Mouse (Mus musculus): ENCODE data around the gene Pdcd6. TPM values are rescaled to one million over a fixed set of nuclear protein-coding genes. Genes with fewer than 3 reads are reported as not detected.

The Pdcd6 gene
- polyA plus RNA-seq, 1 experiment from 2014 or later: 106 TPM

DNA sequence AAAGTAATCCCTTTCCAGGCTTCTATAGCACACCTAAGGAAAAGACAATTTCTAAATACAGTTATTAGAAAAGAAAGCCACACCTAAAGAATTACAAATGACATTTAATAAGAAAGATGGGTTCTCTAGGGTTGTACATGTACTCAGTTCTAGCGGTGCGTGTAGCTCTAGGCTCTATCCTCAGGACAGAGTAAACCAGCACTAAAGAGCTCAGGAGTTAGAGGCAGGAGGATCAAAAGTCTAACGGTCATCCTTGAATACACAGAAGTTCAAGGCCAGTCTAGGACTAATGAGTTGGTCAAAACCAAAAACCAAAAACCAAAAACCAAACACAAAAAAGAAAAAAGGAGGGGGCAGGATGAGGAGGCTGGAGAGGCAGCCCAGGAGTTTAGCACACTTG, 2.8 kb downstream of the Pdcd6 start:
- Histone ChIP-seq H3K4me3 (no peak overlapping the region), H3K27ac (no peak overlapping the region), H3K4me1 (peaks cover 16% of the 10 kb centered on the region), H3K27me3 (replicated peaks) (no peaks in the 10 kb centered on the region), H3K9me3 (no peaks in the 10 kb centered on the region), H3K36me3 (replicated peaks) (no peaks in the 10 kb centered on the region; the same call in 1 of the 2 replicates), H3K4me2 (no peak overlapping the region), H3K9ac (no peak overlapping the region)
- 98% methylated on average over 3 of the region's 3 CpGs for WGBS
- no peak for ATAC-seq (replicated peaks)

DNA sequence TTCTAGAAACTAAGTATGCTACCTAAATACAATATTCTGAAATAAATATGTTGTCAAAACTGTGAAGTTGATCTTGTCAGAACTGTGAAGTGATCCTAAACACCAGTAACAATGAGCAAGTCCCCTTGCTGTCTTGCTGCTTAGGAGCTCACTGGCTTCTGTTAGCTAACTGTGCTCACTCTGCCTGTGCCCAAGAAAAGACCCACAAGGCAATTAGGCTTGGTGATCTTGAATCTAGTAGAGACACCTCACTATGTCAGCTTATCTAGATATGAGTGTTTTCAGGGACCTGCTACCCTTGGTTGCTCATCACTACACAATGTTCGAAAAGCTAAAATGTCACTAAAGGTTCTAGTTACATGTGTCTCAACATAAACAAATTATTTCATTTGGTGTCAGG, 11.6 kb downstream of the Pdcd6 start:
- WGBS: 98% methylated on average over 1 of the region's 1 CpGs
- no peak overlapping the region for H3K9ac ChIP-seq
- peaks cover 28% of the 10 kb centered on the region for H3K36me3 ChIP-seq (replicated peaks)

DNA sequence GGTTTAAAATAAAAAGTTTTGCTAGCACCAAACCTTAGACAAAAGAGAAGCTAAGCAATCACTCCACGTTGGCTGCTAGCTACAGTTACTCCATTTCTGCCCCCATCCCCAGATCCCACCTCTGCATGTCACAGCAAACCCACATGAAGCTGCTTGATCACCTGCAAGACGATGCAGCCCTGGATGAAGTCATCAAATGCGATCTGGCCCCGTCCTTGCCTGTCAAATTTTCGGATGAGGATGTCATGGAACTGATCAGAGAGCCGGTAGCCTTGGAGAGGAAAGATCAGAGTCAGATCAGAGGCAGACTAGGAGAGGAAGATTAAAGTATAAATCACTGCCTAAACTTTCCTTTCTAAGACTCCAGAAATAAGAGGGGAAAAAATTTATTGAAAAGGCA, 12.0 kb downstream of the Pdcd6 start:
- no peak overlapping the region for H3K4me2 ChIP-seq
- 90% methylated on average over 6 of the region's 6 CpGs for WGBS
- no peak for ATAC-seq (replicated peaks)
- no peaks in the 10 kb centered on the region for H3K27me3 ChIP-seq (replicated peaks)
- H3K4me3 ChIP-seq: no peak overlapping the region
- H3K9me3 ChIP-seq: no peaks in the 10 kb centered on the region
- no peaks in the 10 kb centered on the region for H3K4me1 ChIP-seq
- H3K9ac ChIP-seq: no peak overlapping the region
- peaks cover 28% of the 10 kb centered on the region for H3K36me3 ChIP-seq (replicated peaks)
- H3K27ac ChIP-seq: no peak overlapping the region

More for the DNA sequence above, 11.6 kb downstream of the Pdcd6 start:
- Histone ChIP-seq H3K4me3 (no peak overlapping the region), H3K9me3 (no peaks in the 10 kb centered on the region), H3K27me3 (replicated peaks) (no peaks in the 10 kb centered on the region), H3K27ac (no peak overlapping the region), H3K4me1 (no peaks in the 10 kb centered on the region), H3K4me2 (no peak overlapping the region)
- no peak for ATAC-seq (replicated peaks)

DNA sequence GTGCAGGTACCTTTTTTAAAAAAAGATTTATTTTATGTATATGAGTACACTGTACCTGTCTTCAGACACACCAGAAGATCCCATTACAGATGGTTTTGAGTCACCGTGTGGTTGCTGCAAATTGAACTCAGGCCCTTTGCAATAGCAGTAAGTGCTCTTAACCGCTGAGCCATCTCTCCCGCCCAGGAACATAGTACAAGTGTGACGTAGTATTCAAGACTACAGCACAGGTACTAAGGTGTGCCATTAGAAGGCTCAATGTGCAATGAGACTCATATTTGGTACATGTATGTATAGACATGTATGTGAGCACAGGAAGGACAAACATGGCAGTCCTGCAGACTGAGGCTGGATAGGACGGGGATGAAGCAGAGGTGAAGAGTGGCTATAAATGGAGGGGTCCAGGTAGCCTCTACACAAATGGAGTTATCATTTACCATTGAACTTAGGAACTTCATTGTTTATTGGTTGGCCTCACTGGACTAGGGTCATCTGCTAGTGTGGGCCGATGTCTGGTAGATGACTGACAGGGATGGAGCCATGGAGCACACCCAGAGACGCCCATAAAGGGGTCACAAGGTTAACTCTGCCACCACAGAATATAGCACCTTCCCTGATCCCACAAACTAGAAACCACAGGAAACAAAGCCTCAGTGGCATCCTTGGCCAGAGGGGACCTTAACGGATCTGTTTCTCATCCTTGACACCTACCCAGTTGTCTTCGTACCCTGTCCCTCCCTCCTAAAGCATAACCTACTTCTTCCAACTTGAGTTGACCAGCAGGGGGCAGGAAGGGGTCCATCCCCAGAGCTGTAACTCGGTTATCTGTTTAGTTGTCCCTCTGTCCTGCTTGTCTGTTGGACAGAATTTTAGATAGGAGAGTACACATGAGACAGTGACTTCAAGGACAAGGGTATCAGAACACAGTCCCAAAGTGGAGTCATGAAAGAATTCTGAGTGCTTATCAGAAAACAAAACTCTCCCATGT, 15.0 kb downstream of the Pdcd6 start:
- no peak overlapping the region for H3K9ac ChIP-seq
- no peak overlapping the region for H3K27ac ChIP-seq
- peak; percentile 32 for ATAC-seq (replicated peaks)
- H3K4me1 ChIP-seq: no peaks in the 10 kb centered on the region
- peaks cover 22% of the 10 kb centered on the region for H3K36me3 ChIP-seq (replicated peaks)
- H3K27me3 ChIP-seq (replicated peaks): no peaks in the 10 kb centered on the region
- 85% methylated on average over 10 of the region's 10 CpGs for WGBS
- H3K4me3 ChIP-seq: no peak overlapping the region
- H3K4me2 ChIP-seq: no peak overlapping the region
- no peaks in the 10 kb centered on the region for H3K9me3 ChIP-seq

DNA sequence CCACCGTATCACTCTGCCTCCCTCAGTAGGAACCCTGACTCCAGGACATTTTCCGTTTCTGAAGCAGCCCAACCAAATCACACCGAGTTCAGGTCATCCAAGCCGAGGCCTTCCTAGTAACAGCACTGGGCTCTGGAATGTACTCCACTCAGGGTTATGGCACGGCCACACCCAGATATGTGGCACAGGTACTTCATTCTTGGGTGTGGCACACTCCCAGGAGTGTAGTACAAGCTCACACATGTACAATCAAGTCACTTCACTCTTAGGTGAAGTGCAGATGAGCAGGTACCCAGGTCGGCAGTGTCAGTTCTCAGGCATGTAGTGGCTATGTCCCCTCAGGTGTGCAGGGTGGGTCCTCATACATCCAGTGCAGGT, 15.8 kb downstream of the Pdcd6 start:
- ATAC-seq (replicated peaks): peak; percentile 76
- Histone ChIP-seq H3K4me3 (no peak overlapping the region), H3K9me3 (no peaks in the 10 kb centered on the region), H3K36me3 (replicated peaks) (peaks cover 22% of the 10 kb centered on the region), H3K27me3 (replicated peaks) (no peaks in the 10 kb centered on the region), H3K4me2 (no peak overlapping the region), H3K27ac (no peak overlapping the region), H3K4me1 (no peaks in the 10 kb centered on the region), H3K9ac (no peak overlapping the region)
- WGBS: 83% methylated on average over 6 of the region's 6 CpGs

DNA sequence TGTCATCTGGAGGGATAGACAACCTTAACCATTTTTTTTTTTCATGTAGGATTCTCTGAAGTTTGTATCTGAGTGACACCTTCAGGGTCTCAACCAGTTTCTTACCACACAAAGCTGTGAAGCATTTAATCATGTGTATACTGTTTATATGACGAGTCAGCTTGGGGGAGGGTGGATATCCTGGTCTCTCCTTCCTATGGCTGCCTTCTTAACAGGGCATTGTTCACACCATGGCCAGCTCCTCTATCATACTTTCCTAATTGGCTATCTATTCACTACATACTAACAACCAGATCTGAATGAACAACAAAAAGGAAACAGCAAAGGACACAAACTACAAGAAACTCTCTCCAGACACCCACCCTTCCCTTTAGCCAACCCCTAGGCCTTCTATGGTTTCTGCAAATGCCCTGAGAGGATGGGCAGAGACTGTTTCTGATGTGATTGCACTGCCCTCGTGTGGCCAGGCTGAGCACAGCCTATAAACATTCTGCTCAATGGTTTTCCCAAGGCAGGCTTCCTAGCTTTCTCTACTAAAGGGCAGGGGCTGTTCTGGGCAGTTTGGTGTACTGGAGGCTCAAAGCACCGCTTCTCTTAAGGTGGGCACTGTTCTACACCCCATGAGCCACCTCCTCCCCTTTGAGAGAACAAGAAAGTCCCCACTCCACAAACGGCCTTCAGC, 16.3 kb downstream of the Pdcd6 start:
- H3K4me2 ChIP-seq: no peak overlapping the region
- H3K4me1 ChIP-seq: no peaks in the 10 kb centered on the region
- no peak overlapping the region for H3K27ac ChIP-seq
- H3K36me3 ChIP-seq (replicated peaks): peaks cover 22% of the 10 kb centered on the region
- no peaks in the 10 kb centered on the region for H3K9me3 ChIP-seq
- WGBS: 45% methylated on average over 4 of the region's 4 CpGs
- H3K27me3 ChIP-seq (replicated peaks): no peaks in the 10 kb centered on the region
- peak; percentile 88 for ATAC-seq (replicated peaks)
- no peak overlapping the region for H3K9ac ChIP-seq
- no peak overlapping the region for H3K4me3 ChIP-seq

DNA sequence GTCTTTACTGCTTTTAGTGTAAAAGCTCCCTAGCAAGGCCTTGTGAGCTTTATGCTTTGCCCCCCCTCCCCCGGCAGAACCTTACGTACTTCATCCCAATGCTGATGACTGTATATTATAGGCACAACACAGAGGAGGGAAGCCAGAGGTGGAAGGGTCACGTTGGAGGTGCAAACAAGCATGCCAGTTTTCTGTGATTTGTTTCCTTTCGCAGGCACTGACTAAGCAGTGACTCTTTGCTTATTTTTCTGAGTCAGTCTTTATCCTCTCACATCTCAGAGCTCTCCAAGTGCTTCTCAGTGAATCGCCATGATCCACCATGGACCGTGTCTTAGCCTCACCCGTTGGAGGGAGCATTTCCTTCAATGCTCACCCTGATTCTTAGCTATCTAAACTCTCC, 21.0 kb downstream of the Pdcd6 start:
- Histone ChIP-seq H3K27me3 (replicated peaks) (0 out of 2 replicates have a peak, but pooled peaks cover 11% of the 10 kb centered on the region), H3K36me3 (replicated peaks) (no peaks in the 10 kb centered on the region), H3K9me3 (no peaks in the 10 kb centered on the region), H3K27ac (no peak overlapping the region), H3K4me2 (no peak overlapping the region), H3K4me3 (no peak overlapping the region), H3K9ac (no peak overlapping the region), H3K4me1 (peaks cover 6% of the 10 kb centered on the region; the same call in 1 of the 2 replicates)
- 82% methylated on average over 7 of the region's 7 CpGs for WGBS
- ATAC-seq (replicated peaks): no peak

DNA sequence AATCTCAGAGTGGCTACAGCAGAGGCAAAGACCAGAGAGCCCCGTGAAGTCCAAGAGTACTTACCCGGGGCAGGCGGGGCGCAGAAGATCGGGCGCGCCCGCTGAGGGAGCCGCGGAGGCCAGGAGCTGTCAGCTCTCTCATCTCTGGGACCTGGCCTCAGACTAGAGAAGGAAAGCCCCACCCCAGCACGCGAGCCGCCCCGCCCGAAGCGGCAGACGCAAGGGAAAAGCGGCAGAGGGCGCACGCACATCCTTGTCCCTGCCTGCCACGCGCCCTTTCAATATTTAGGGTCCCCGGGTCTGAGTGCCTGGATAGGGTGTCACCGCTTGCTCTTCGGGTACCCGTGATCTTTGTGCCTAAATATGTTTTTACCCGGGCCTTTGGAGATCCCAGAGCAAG, 25.2 kb downstream of the Pdcd6 start, which contains the start of gene Ahrr:
Gene Ahrr (minus strand): TSS at position 165 of the 400 bp plus-strand sequence.
- H3K4me1 ChIP-seq: peaks cover 6% of the 10 kb centered on the region; the same call in 1 of the 2 replicates
- H3K4me3 ChIP-seq: peak within 1 kb of the TSS; percentile 26
- 0 out of 2 replicates have a peak, but pooled peaks cover 11% of the 10 kb centered on the region for H3K27me3 ChIP-seq (replicated peaks)
- WGBS: 3% methylated on average over 27 of the region's 27 CpGs
- no peaks in the 10 kb centered on the region for H3K36me3 ChIP-seq (replicated peaks)
- no peaks in the 10 kb centered on the region for H3K9me3 ChIP-seq
- no peak within 1 kb of the TSS for H3K27ac ChIP-seq
- peak within 1 kb of the TSS; percentile 54 for H3K4me2 ChIP-seq
- ATAC-seq (replicated peaks): no peak; the same call in 1 of the 2 replicates
- no peak within 1 kb of the TSS for H3K9ac ChIP-seq

DNA sequence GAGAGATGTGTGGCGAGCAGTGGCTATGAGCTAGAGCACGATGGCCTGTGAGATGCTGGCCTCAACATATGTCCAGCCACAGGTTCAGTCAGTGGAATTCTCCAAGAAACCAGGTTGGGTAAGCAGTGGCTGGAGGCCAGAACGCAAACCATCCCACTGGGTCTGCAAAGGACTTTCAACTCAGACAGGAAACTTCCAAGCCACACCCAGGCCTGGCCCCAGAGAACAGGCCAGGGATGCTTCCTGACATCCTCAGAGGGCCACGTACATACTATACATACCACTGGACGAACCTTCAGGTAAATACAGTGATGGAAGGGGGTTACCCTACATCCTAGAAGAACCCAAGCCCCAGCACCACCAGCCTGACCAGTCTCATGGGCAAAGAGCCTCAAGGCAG, 27.7 kb downstream of the Pdcd6 start:
- no peak for ATAC-seq (replicated peaks)
- Histone ChIP-seq H3K9me3 (no peaks in the 10 kb centered on the region), H3K9ac (no peak overlapping the region), H3K36me3 (replicated peaks) (no peaks in the 10 kb centered on the region), H3K27ac (no peak overlapping the region), H3K4me1 (peaks cover 6% of the 10 kb centered on the region; the same call in 1 of the 2 replicates), H3K4me2 (no peak overlapping the region), H3K27me3 (replicated peaks) (0 out of 2 replicates have a peak, but pooled peaks cover 11% of the 10 kb centered on the region), H3K4me3 (no peak overlapping the region)
- 81% methylated on average over 5 of the region's 5 CpGs for WGBS

DNA sequence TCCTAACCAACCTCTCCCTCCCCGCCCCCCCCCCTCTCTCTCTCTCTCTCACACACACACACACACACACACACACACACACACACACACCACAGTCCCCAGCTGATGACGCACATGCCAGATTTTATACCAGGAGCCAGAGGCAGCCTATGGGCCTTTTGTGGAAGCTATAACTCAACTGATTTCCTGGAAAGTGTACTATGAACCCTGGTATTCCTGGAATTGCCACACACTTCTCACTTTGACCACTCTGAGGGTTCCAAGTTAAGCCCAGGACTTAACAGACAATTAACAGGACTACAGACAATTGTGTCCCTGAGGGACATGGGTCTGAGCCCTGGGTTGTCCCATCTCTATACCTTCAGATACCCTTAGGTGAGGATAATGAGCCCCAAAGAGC, 35.1 kb downstream of the Pdcd6 start:
- no peak for ATAC-seq (replicated peaks)
- Histone ChIP-seq H3K27ac (no peak overlapping the region), H3K4me2 (no peak overlapping the region), H3K27me3 (replicated peaks) (no peaks in the 10 kb centered on the region), H3K4me1 (no peaks in the 10 kb centered on the region), H3K9me3 (no peaks in the 10 kb centered on the region), H3K36me3 (replicated peaks) (no peaks in the 10 kb centered on the region), H3K9ac (no peak overlapping the region), H3K4me3 (no peak overlapping the region)
- WGBS: 58% methylated on average over 2 of the region's 2 CpGs

DNA sequence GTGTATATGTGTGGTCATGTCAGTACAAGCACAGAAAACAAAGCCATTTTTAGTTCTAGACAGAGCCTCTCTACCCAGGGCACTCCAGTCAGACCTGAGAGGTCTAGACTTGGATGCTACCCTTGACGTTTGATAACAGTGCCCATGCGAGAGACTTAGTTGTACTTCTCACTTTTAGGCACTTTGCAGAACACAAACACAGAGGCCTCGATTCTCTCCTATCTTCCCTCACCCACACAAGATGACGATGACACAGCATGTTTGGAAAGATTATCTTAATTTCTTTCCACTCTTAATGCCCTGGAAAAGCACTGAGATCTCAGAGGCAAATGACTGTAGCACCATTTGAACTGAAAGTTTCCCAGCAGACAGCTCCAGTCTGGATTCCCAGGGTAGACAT, 41.7 kb downstream of the Pdcd6 start:
- no peak overlapping the region for H3K4me2 ChIP-seq
- no peak overlapping the region for H3K9ac ChIP-seq
- H3K4me1 ChIP-seq: no peaks in the 10 kb centered on the region
- H3K27ac ChIP-seq: no peak overlapping the region
- no peak overlapping the region for H3K4me3 ChIP-seq
- WGBS: 88% methylated on average over 4 of the region's 4 CpGs
- ATAC-seq (replicated peaks): no peak
- H3K27me3 ChIP-seq (replicated peaks): no peaks in the 10 kb centered on the region
- no peaks in the 10 kb centered on the region for H3K9me3 ChIP-seq
- no peaks in the 10 kb centered on the region for H3K36me3 ChIP-seq (replicated peaks)

DNA sequence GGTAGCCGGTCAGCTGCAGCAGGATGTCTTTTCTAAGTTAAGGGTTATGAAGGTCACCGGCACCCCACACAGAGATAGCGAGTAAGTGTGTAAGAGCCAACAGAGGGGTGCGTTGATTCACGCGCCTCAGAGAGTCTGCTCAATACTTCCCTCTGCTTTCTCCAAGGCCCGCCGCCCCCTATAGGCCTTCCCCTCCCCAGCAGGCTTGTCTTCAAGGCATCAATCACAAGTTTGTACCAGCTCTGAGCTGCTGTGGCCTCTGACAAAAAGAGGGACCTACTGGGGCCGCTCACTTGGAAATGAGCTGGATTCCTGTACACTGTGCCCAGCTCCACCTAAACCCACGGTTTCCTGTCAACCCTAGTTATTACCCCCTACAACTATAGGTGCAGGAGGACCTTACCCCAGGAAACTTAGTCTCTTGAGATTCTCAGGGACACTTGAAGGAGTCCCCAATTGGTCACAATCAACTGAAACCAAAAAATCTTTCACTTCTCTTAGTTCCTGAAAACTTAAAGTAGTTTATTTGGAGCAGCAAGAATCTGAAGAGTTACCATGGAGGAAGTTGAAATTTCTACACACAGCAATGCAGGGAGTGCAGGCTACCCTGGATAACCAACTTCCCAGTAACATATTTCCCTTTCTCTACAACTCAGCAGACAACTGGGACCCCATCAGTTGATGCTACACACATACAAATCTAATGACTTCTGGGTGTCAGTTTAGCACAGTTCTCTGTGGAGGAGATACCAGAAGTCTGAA, 57.0 kb downstream of the Pdcd6 start:
- Histone ChIP-seq H3K9ac (peak overlapping the region; percentile 49), H3K27ac (no peak overlapping the region), H3K4me2 (peak overlapping the region; percentile 86), H3K9me3 (no peaks in the 10 kb centered on the region), H3K4me3 (peak overlapping the region; percentile 47), H3K4me1 (peaks cover 6% of the 10 kb centered on the region), H3K27me3 (replicated peaks) (no peaks in the 10 kb centered on the region), H3K36me3 (replicated peaks) (no peaks in the 10 kb centered on the region)
- peak; percentile 94 for ATAC-seq (replicated peaks)
- WGBS: 1% methylated on average over 10 of the region's 10 CpGs
